Mouse (Mus musculus): Measurements from ENCODE around the gene Cdh4.

GRCm38 (mm10) chr2:179694936-179695335 is 252.7 kb downstream of the Cdh4 start:
- TF ChIP-seq CTCF (IDR thresholded peaks at IDR 0.05; ENCODE audit: borderline replicate concordance, insufficient read depth, low read length) (no peak), POLR2A (IDR thresholded peaks at IDR 0.05; ENCODE audit: low read depth, low read length) (no peak)

Measured in embryonic fibroblast, embryonic 13.5 days (primary cell).